Mouse (Mus musculus) liver, embryonic 14.5 days (tissue): Measurements from ENCODE around the gene Nme8. TPM values are rescaled to one million over a fixed set of nuclear protein-coding genes. Genes with fewer than 3 reads are reported as not detected.

Source experiments
- ATAC-seq: fragments of 200-750 bp; cut with Nextera tagmentation; 2 replicates; pipeline ENCODE4 v1.8.0; 2017; ENCODE audit warnings: moderate number of reproducible peaks, mild to moderate bottlenecking, moderate library complexity; ENCODE audit not compliant: insufficient read depth
- DNase-seq, 3 experiments: peaks; one replicate each; pipeline ENCODE4 v3.0.0-alpha.2; 2012 to 2013; ENCODE audit warnings: low read depth in 3 of 3, low spot score in 3 of 3
- H3K27ac ChIP-seq: fragments of 300-500 bp; sonication (generic); 2 replicates; pipeline ENCODE4 v1.5.1; 2014; ENCODE audit warnings: moderate library complexity, mild to moderate bottlenecking, control low read depth, inconsistent platforms
- H3K27me3 ChIP-seq: fragments of 300-500 bp; sonication (generic); 2 replicates; pipeline ENCODE4 v1.6.1; 2014; ENCODE audit warnings: mild to moderate bottlenecking, low read length, moderate library complexity; ENCODE audit not compliant: control insufficient read depth, insufficient read depth
- H3K36me3 ChIP-seq: fragments of 300-500 bp; sonication (generic); replicated peaks from 2 replicates; pipeline ENCODE4 v1.6.1; 2014; ENCODE audit warnings: low read depth; ENCODE audit not compliant: control insufficient read depth, insufficient read depth
- H3K4me1 ChIP-seq, 2 experiments: fragments of 200-500 bp in 1 of 2; fragments of 300-500 bp in 1 of 2; sonication (generic) in 1 of 2; replicated peaks; 2 replicates each; pipeline ENCODE4 v1.6.1; 2012 to 2014; ENCODE audit warnings: antibody characterized with exemption in 1 of 2, inconsistent platforms in 1 of 2, low read length in 1 of 2; ENCODE audit not compliant: control insufficient read depth in 2 of 2, insufficient read depth in 2 of 2
- H3K4me2 ChIP-seq: fragments of 300-500 bp; sonication (generic); 2 replicates; pipeline ENCODE4 v1.6.1; 2014; ENCODE audit warnings: low read depth, mild to moderate bottlenecking, control low read depth, moderate library complexity
- H3K4me3 ChIP-seq, 2 experiments: fragments of 200-500 bp in 1 of 2; fragments of 300-500 bp in 1 of 2; sonication (generic) in 1 of 2; 2 replicates each; pipeline ENCODE4 v1.5.1; 2012 to 2014; ENCODE audit warnings: low read depth in 2 of 2, low read length in 2 of 2, mild to moderate bottlenecking in 2 of 2, control low read depth in 1 of 2, inconsistent platforms in 1 of 2, moderate library complexity in 1 of 2; ENCODE audit not compliant: insufficient read depth in 1 of 2
- H3K9ac ChIP-seq: fragments of 300-500 bp; sonication (generic); replicated peaks from 2 replicates; pipeline ENCODE4 v1.6.1; 2014; ENCODE audit warnings: mild to moderate bottlenecking, control low read depth, moderate library complexity
- H3K9me3 ChIP-seq: fragments of 300-500 bp; sonication (generic); 2 replicates; pipeline ENCODE4 v1.6.1; 2016; ENCODE audit warnings: low read length, mixed read lengths; ENCODE audit not compliant: control insufficient read depth
- CTCF ChIP-seq: IDR thresholded peaks from 2 replicates; pipeline ENCODE4 v1.5.1; 2016; ENCODE audit warnings: antibody characterized with exemption, low read depth, control low read depth
- EP300 ChIP-seq: IDR thresholded peaks from 2 replicates; pipeline ENCODE4 v1.6.1; 2016; ENCODE audit warnings: antibody characterized with exemption, low read depth
- WGBS: fragments of 180-500 bp; shearing (Covaris S2); extraction: QIAGEN DNeasy Blood & Tissue Kit; methylation state at CpG from one replicate; pipeline ENCODE4 v1.1.7; 2014; ENCODE audit not compliant: insufficient replicate concordance; 5-methylcytosine and 5-hydroxymethylcytosine counted together
- polyA plus RNA-seq, 2 experiments: library from polyadenylated mRNA; depleted of rRNA in 1 of 2; stranded (reverse) in 1 of 2; unstranded in 1 of 2; fragments of >200 nt; fragmentation: Nextera tagmentation in 1 of 2; extraction: Ambion mirVana in 1 of 2; gene quantifications; 2 replicates each; pipeline versions ENCODE4 v1.2.1 to v1.2.3; 2012 to 2014

Gene Nme8
- polyA plus RNA-seq (2012; rRNA removed) (not detected in 2 replicates), polyA plus RNA-seq (2014; fragmentation: Nextera tagmentation; extraction: Ambion mirVana) (not detected in 2 replicates)

- Histone ChIP-seq H3K36me3 (no peaks in the 10 kb centered on the region), H3K4me1 (no peaks in the 10 kb centered on the region), H3K9me3 (no peaks in the 10 kb centered on the region), H3K4me3 (no peak within 1 kb of the TSS), H3K9ac (no peak within 1 kb of the TSS), H3K4me2 (no peak within 1 kb of the TSS), H3K27me3 (no peaks in the 10 kb centered on the region), H3K27ac (no peak within 1 kb of the TSS)
- 25% methylated on average over 7 of the region's 7 CpGs for WGBS
- no peak for ATAC-seq
- TF ChIP-seq EP300 (no peak), CTCF (no peak)
- DNase-seq = no peak
Measured at GRCm38 (mm10) chr13:19697790-19698189, at the start of gene Nme8. Gene Nme8 (minus strand): TSS chr13:19697794.

DNA sequence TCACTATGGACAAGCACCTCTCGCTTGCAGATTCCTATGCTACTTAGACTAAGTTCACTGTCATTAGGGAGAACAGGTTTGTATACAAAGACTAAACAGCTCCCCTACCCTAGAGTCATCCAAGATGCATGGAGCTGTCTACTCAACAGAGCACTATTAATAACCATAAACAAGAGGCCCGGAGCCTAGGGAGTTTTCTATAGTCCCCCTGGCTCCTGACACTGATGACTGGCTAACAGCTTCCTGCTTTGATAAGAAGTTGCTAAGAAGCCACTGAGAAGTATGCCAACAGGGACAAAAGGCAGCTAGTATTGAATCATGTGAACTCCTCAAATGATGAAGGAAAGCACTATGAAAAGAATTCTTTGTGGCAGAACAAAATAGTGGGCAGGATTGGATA lies 48.1 kb upstream of the Nme8 start:
- H3K4me3 ChIP-seq = no peak overlapping the region
- no peak overlapping the region for H3K27ac ChIP-seq
- ATAC-seq = no peak
- TF ChIP-seq CTCF (no peak), EP300 (no peak)
- DNase-seq = no peak
- H3K27me3 ChIP-seq = no peaks in the 10 kb centered on the region
- H3K36me3 ChIP-seq = no peaks in the 10 kb centered on the region
- H3K9me3 ChIP-seq = no peaks in the 10 kb centered on the region
- no peaks in the 10 kb centered on the region for H3K4me1 ChIP-seq
- H3K9ac ChIP-seq = no peak overlapping the region
- WGBS = 38% methylated on average over 2 of the region's 2 CpGs
- H3K4me2 ChIP-seq = no peak overlapping the region

- no peak for TF ChIP-seq CTCF
- no peak for TF ChIP-seq EP300
- Histone ChIP-seq H3K27ac (no peak overlapping the region), H3K4me1 (no peaks in the 10 kb centered on the region), H3K9ac (no peak overlapping the region), H3K9me3 (no peaks in the 10 kb centered on the region), H3K27me3 (no peaks in the 10 kb centered on the region), H3K36me3 (no peaks in the 10 kb centered on the region), H3K4me2 (no peak overlapping the region), H3K4me3 (no peak overlapping the region)
- DNase-seq = no peak
- WGBS = 69% methylated on average over 5 of the region's 5 CpGs
- ATAC-seq = no peak
Measured at GRCm38 (mm10) chr13:19744536-19744935, 46.9 kb upstream of the Nme8 start.

DNA sequence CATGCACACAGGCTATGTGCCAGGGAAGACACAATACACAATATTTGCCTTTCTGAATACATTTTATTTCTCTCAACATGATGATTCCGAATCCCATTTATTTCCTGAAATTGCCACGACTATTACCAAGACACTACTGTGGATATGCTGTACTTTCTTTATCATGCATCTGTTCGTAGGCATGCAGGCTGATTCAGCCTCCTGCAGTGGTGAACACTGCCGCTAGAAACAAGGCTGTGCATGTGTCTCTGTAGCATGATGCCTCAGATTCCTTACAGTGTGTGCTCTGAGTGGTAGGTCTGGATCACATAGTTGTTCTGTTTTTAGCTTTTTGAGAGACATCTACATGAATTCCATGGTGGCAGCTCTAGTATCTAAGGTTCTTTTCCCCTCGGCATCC lies 37.0 kb upstream of the Nme8 start:
- no peaks in the 10 kb centered on the region for H3K27me3 ChIP-seq
- no peaks in the 10 kb centered on the region; a peak in 1 of 4 replicates for H3K4me1 ChIP-seq
- H3K4me3 ChIP-seq = no peak overlapping the region
- H3K36me3 ChIP-seq = no peaks in the 10 kb centered on the region
- DNase-seq (no peak), ATAC-seq (no peak)
- WGBS = 66% methylated on average over 5 of the region's 5 CpGs
- no peak overlapping the region for H3K9ac ChIP-seq
- H3K4me2 ChIP-seq = no peak overlapping the region
- H3K9me3 ChIP-seq = no peaks in the 10 kb centered on the region
- no peak overlapping the region for H3K27ac ChIP-seq
- TF ChIP-seq EP300 (no peak), CTCF (no peak)

DNA sequence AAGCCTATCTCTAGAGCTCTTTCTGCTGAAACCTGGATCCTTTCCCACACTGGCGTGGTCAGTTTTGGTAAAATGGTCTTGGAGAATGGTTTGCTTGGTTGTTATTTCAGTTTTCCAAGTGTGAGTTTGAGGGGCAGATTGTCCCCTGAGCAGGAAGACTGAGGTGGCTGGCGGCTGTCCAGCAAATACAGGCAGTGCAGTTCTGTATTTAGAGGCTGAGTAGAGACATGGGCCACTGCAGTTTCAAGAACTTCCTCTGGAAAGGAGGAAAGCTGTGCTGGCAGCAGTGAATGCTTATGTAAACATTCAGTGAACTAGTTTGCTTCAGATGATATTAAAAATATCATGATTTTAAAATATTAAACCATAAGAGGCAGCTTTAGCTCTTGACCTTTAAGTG lies 33.2 kb upstream of the Nme8 start:
- Histone ChIP-seq H3K27me3 (no peaks in the 10 kb centered on the region), H3K9ac (no peak overlapping the region), H3K27ac (no peak overlapping the region), H3K9me3 (no peaks in the 10 kb centered on the region), H3K4me1 (no peaks in the 10 kb centered on the region; a peak in 1 of 4 replicates), H3K36me3 (no peaks in the 10 kb centered on the region), H3K4me3 (no peak overlapping the region), H3K4me2 (no peak overlapping the region)
- no peak for DNase-seq
- no peak for TF ChIP-seq EP300
- no peak for TF ChIP-seq CTCF
- WGBS = 40% methylated on average over 2 of the region's 2 CpGs
- ATAC-seq = no peak
